Mouse (Mus musculus) kidney, adult 18-20 months (tissue): ENCODE measurements at regions not wholly inside any gene's neighbourhood (a gene's known extent, or its start where the extent isn't known, plus 50 kb on each side); places are given as distances from the start of the nearest gene placed in this dataset.

Source experiments
- DNase-seq: peaks from one replicate; pipeline ENCODE4 v3.0.0; 2021

- no peak for DNase-seq
These were observed 58.8 kb downstream of the 1700009N14Rik start for GRCm38 (mm10) chr4:39508866-39509265.

GRCm38 (mm10) chr4:39527492-39527891 lies 77.4 kb downstream of the 1700009N14Rik start:
- DNase-seq, result no peak

GRCm38 (mm10) chr4:39528661-39529060 lies 78.6 kb downstream of the 1700009N14Rik start:
- DNase-seq, result no peak

GRCm38 (mm10) chr4:39556101-39556763 lies 106.1 kb downstream of the 1700009N14Rik start:
- DNase-seq, result no peak

- no peak for DNase-seq
These were observed 147.3 kb downstream of the 1700009N14Rik start for GRCm38 (mm10) chr4:39597426-39597825.

GRCm38 (mm10) chr4:39605046-39605445 lies 155.0 kb downstream of the 1700009N14Rik start:
- DNase-seq, result no peak

GRCm38 (mm10) chr4:39644136-39644535 lies 194.0 kb downstream of the 1700009N14Rik start:
- DNase-seq, result no peak

GRCm38 (mm10) chr4:39644849-39645248 lies 194.8 kb downstream of the 1700009N14Rik start:
- DNase-seq, result no peak

- DNase-seq, result no peak
These were observed 210.4 kb downstream of the 1700009N14Rik start for GRCm38 (mm10) chr4:39660538-39660937.

- no peak for DNase-seq
These were observed 222.5 kb downstream of the 1700009N14Rik start for GRCm38 (mm10) chr4:39672609-39673008.

GRCm38 (mm10) chr4:39695236-39695635 lies 245.1 kb downstream of the 1700009N14Rik start:
- no peak for DNase-seq

GRCm38 (mm10) chr4:39697565-39697964 lies 247.5 kb downstream of the 1700009N14Rik start:
- peak; percentile 21 for DNase-seq

GRCm38 (mm10) chr4:39699347-39699746 lies 249.3 kb downstream of the 1700009N14Rik start:
- DNase-seq, result no peak

GRCm38 (mm10) chr4:39717477-39717876 lies 267.4 kb downstream of the 1700009N14Rik start:
- no peak for DNase-seq

GRCm38 (mm10) chr4:39718691-39719090 lies 268.6 kb downstream of the 1700009N14Rik start:
- no peak for DNase-seq

GRCm38 (mm10) chr4:39719951-39720350 lies 269.9 kb downstream of the 1700009N14Rik start:
- no peak for DNase-seq

GRCm38 (mm10) chr4:39721524-39721923 lies 271.4 kb downstream of the 1700009N14Rik start:
- no peak for DNase-seq

- DNase-seq, result no peak
These were observed 315.5 kb downstream of the 1700009N14Rik start for GRCm38 (mm10) chr4:39765586-39765985.

- DNase-seq, result no peak
These were observed 341.0 kb downstream of the 1700009N14Rik start for GRCm38 (mm10) chr4:39791096-39791495.

- DNase-seq, result no peak
These were observed 332.9 kb upstream of the Aco1 start for GRCm38 (mm10) chr4:39809950-39810349.

- DNase-seq, result no peak
These were observed 330.1 kb upstream of the Aco1 start for GRCm38 (mm10) chr4:39812766-39813165.

- no peak for DNase-seq
These were observed 327.3 kb upstream of the Aco1 start for GRCm38 (mm10) chr4:39815620-39816019.

GRCm38 (mm10) chr4:39817675-39818074 lies 325.2 kb upstream of the Aco1 start:
- no peak for DNase-seq

- DNase-seq, result no peak
These were observed 309.2 kb upstream of the Aco1 start for GRCm38 (mm10) chr4:39833634-39834033.
